Mouse (Mus musculus): ENCODE data around the gene Tnr.

- no peak for TF ChIP-seq CTCF (conservative IDR thresholded peaks at IDR 0.05; ENCODE audit: insufficient read depth, insufficient read length, low read depth, low read length)
- TF ChIP-seq POLR2A (IDR thresholded peaks at IDR 0.05; ENCODE audit: low read depth, low read length) = no peak
These were observed 54.8 kb downstream of the Tnr start for GRCm38 (mm10) chr1:159578391-159578790.
